Mouse (Mus musculus) right cerebral cortex, postnatal 36 days (tissue): ENCODE results near the gene Arih1.

Source experiments
- DNase-seq, 2 experiments: peaks; one replicate each; pipeline ENCODE4 v3.0.0; 2022; ENCODE audit warnings: low spot score in 2 of 2, mixed read lengths in 1 of 2

Arih1 gene

DNA sequence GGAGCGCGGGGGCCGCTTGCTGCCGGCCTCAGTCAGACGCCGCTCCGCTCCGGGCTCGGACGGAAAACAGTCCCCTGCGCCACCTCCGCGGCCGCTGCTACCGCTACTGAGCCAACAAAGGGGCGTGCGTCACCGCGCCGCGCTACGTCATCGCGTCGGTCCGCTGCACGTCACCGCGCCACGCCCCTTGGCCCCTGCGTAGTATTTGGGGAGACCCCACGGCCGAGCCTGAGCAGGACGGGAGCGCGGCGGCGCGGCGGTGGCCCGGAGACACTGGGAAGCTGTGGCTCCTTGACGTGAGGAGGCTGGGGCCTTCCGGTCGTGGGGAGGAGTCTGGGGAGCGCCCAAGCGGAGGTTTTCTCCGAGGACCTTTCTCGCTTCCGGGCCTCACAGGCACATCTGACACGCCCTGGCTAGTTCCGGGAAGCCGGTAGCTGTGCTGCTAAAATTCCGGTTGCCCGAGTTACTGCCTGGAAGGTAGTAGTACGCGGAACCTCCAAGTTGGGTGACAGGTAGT, at the start of gene Arih1:
Arih1 (minus strand) TSS at position 70 of the 517 bp plus-strand sequence.
- peak; percentile 98 to 99 for DNase-seq

DNA sequence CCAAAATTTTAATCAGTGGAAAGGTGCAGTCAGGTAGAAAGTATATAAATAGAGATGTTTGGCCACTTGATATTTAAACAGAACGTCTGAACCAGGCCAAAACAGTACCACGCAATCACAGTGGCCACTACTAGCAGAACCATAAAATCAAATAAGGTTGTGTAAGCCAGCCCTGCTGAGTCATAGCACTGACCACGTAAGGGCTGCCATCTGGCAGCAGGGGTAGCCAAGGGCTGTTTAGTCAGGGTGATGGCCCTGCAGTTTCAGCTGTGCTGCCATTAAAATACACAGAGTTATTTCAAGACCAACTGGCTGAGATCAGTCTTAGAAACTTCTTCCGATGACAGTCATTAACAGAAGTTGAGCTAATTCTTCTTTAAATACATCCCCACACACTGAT, 47.5 kb upstream of the Arih1 start:
- no peak for DNase-seq

DNA sequence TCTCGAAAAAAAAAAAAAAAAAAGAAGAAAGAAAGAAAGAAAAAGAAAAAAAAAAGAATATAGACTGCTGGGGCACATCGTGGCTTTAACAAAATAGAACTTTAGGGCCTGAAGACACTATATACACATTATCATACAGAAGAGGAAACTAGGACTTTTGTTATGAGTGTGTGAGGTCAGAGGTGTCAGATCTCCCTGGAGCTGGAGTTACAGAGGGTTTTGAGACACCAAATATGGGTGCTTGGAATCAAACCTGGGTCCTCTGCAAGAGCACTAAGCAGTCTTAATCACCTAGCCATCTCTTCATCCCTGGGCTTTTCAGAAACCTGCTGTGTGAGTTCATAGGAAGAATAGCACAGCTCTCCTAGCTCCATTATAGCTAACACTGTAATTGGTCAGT, 47.0 kb upstream of the Arih1 start:
- no peak for DNase-seq

DNA sequence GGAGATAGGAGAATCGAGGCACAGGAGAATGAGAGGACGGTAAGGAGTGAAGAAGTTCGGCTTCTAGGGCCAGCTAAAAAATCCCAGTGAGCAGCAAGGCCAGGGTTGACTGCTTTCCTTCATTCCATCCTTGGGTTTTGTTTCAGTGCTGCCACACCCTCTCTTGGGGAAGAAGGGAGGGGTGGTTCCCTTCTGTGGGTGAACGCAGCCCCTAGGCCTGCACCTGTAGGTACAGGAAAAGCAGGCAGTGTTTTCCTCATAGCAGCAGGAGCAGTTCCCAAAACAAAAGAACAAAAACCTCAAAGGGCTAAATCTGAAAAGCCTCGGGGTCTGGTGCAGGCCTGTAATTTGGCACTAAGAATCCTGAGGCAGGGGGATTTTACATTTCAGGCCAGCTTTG, 45.2 kb upstream of the Arih1 start:
- no peak for DNase-seq

DNA sequence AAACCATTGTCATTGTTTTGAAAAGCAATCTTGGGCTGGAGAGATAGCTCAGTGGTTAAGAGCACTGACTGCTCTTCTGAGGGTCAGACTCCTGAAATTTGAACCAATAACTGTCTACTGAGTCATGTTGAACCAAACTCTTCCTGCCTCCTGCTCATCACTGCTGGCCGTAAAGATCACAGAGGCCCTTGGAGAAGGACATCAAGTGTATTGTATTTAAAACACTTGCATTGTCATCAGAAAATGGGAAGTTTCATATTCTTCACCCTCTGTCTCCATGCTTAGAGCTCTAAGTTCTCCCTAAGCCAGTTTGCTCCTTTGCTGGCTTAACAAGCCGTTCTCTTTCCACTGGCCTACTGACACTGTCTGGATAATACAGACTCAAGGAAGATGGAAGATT, 41.9 kb upstream of the Arih1 start:
- no peak for DNase-seq

DNA sequence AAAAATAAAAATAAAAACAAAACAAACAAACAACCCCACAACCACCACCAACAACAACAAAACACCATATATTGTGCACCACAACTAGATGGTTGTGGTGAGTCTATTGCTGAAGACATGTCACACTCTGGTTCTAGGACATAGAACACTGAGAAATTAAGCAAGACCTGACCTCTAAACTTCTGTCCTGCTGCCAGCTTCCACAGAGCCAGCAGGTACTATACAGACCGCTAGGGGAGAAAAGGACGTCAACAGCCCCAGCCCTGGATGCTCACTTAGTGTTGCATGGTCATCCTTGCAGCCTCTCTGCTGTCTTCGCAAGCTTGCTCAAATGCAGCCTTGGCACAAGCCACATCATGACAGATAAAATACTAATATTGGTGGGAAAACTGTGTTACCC, 41.2 kb upstream of the Arih1 start:
- DNase-seq, result no peak

DNA sequence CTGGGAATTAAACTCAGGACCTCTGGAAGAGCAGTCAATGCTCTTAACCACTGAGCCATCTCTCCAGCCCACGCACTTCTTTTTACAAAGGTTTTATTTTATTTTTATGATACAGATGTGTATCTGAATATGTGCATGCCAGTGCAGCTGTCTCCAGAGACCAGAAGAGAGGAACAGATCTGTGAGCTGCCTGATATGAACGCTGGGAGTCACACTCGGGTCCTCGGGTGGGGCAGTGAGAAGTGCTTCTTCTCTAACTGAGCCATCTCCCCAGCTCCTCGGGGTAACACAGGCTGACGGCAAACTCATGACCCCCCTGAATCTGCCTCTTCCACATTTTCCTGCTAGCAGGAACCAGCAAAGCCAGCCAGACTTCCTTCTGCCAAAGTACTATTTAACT, 40.3 kb upstream of the Arih1 start:
- DNase-seq, result no peak

DNA sequence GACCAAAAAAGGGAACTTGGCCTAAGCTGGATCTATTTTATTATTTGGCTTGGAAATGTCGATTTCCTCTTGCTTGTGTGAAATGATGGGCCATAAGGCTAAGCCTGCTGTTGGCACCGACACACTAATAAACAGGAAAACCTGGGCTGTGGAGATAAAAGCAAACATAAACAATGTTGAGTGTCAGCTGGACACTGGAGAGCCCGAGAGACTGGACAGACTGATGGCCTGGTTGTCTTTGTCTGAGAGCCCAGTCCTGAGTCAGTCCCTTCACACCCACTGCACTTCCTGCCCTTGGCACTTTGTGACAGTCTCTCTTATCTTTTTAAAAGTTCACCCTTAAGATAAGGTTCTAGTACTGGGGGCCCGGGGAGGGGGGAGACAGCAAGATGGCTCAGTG, 36.5 kb upstream of the Arih1 start:
- no peak for DNase-seq

DNA sequence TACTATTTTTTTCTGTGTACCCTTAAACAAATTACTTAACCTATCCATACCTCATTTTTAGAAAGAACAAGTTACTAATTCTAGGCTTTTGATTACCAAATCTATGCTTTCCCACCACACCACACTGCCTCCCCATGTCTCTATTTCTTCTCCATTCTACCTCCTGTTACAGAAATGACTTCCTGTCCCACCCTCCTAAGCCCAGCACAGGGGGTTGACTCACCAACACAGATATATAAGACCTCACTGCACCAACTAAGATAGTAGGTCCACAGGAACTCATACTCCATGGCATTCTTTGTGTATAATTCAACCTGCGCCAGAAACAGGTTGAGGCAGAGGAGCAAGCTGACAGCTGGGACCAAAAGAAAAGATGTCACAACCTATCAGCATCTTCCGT, 33.0 kb upstream of the Arih1 start:
- no peak for DNase-seq

DNA sequence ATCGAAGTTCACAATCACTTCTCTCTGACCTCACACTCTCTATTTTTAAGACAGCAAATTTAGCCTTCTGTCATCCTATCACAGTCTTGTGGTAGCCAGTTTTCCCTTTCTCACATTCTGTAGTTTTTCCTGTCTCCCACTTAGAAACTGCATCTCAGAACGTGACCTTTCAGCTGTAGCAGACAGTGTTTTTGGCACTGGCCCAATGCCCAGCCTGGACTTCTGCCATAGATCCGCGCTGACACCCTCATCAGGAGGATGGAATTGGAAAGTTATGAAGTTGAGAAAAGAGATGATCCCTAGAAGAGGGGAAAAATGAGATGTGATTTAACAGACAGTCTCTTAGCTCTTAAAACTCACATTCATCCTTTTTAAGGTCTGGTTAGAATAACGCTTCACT, 32.6 kb upstream of the Arih1 start:
- peak in 1 of 2 experiments; percentile 34 for DNase-seq

DNA sequence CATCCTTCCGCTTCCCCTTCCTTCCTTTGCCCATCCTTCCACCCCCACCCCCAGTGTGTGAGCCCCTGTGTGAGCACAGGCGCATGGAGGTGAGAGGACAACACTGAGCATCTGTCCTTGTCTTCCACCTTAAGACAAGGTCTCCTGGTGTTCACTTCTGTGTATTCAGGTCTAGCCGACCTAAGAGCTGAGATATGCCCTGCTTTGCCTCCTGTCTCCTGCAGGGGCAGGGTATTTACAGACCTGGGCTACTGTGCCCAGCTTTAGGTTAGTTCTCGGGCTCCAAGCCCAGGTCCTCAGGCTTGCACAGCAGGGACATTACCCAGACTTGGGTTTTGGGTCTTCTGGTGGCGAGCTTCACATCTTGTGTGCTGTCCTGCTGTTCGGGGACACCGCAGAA, 30.7 kb upstream of the Arih1 start:
- DNase-seq, result no peak

DNA sequence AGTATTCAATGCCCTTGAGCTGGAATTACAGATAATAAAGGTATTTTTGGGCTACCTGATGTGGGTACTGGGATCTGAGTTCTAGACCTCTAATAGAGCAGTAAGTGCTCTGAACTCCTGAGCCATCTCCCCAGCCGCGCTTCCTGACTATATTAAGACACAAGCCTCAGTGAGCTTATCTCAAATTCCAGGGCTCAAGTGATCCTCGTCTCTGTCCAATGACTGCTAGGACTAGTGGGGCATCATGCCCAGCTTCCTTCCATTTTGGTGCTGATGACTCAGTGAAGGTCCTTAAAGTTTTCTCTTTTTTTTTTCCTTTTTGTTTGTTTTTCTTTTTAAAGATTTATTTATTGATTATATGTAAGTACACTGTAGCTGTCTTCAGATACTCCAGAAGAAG, 28.7 kb upstream of the Arih1 start:
- no peak for DNase-seq

DNA sequence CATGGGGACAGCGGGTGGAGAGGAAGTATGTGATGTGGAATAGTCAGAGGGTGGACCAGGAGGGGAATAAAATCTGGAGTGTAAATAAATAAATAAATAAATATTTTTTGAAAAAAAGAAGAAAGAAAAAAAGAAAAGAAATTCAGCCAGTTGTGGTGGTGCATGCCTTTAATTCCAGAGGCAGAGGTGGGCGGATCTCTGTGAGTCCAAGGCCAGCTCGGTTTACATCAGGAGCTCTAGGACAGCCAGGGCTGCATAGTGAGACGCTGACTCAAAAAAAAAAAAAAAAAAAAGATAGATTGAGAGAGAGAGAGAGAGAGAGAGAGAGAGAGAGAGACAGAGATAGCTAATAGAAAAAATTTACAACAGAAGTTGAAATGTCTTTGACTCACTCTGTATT, 26.0 kb upstream of the Arih1 start:
- no peak for DNase-seq

DNA sequence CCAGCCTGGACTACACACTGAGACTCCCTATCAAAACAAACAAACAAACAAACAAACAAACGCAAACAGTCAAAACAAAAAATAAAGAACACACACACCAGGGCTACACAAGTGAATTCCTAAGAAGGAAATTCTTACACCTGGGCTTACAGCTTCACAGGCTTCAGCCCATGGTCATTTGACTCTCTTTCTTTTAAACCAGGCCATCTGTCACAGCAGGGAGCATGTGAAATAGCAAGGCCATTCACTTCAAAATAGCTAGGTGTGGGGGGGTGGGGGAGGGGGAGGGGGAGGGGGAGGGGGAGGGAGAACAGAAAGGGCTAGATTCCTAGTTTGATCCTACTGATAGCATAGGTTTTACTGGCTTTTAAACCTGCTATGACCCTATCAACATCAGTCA, 21.7 kb upstream of the Arih1 start:
- DNase-seq, result no peak

DNA sequence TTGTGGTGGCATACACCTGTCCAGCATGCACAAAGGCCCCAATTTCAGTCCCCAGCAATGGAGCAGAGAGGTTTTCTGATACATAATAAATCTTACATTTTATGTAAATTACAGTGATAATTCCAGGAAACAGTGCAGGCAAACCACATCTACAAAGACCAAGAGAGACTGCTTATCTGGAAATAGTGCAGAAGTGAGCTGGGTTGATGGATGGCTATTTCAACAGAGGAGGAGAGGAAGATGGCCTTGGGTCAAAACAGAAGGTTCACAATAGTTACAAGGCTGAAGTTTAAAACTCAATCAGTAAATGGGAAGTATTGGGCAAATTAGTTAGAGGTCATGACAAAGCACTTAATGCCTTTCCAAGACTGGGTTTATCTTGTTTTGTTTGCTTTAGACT, 913 bp upstream of the Arih1 start:
- DNase-seq, result no peak

DNA sequence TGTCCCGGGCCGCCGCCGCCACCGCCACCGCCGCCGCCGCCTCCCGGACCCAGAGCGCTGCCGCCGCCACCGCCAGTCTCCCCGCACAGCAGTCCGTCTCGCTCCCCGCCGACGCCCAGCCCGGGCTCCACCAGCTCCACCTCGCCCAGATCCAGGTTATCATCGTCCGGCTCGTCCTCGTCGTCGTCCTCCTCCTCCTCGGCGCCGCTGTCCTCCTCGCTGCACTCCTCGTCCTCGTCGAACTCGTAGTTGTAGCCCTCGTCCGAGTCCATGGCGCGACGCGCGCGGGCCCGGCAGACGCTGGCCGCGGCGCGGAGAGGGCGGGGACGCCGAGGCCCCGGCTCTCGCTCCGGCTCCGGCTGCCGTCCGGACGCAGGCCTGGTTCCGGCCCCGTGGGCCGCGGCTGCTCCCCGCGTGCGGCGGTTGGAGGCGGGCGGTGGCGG, 321 bp downstream of the Arih1 start:
- DNase-seq, result no peak

DNA sequence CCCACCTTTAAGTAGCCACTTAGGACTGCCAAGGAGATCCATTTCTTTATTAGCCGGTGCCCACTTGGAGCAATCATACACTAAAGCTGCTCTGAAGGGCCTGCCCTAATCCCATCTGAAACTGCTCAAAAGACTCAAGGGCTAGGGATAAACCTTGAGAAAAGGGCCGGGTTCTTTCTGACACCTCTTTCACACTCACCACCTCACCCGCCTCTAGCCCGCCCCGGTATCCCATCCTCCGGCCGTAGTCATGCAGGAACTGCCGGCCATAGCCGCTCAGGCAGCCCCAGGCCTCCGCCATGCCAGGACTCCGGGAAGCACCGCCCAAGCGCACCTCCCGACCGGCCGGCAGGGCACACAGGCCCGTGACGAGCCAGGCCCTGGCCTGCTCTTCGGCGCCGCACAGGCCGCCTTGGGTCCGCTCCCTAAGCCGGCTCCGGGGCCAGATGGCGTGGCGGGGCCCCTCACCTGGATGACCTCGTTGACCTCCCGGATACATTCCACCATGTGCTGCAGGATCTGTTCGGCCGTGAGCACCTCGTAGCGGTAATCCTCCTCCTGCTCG, 825 bp downstream of the Arih1 start:
- DNase-seq, result peak; percentile 18 to 19

DNA sequence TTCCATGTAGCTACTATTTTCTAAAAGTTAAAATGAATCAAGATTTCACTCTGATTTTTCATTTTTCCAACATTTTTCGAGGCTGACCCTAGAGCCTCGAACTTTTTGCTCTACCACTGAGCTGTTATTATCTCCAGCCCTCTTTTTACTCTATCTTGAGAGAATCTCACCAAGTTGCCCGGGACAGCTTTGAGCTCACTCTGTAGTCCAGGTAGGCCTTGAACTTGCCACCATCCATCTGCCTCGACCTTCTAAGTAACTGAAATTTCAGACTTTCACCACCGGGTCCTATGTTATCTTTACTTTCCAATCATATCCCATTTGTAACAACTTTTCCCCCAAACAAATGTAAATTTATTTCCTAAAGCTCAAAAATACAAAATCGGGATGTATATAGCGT, 1.7 kb downstream of the Arih1 start:
- DNase-seq, result no peak

DNA sequence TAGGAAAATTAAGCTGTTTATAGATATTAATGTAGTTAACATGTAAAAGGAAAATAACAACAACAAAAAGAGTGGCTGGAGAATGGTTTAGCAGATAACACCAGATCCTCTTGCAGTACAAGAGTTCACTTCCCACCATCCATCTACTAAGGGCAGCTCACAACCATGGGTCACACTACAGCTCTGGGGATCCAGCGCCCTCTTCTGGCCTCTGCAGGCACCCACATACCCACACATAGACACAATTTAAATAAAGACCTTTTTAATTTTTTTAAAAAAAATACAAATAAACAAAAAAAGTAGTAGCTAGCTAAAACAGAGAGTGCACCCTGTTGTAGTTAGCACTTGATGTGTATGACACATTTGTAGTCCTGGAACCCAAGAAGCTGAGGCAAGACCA, 4.0 kb downstream of the Arih1 start:
- no peak for DNase-seq

DNA sequence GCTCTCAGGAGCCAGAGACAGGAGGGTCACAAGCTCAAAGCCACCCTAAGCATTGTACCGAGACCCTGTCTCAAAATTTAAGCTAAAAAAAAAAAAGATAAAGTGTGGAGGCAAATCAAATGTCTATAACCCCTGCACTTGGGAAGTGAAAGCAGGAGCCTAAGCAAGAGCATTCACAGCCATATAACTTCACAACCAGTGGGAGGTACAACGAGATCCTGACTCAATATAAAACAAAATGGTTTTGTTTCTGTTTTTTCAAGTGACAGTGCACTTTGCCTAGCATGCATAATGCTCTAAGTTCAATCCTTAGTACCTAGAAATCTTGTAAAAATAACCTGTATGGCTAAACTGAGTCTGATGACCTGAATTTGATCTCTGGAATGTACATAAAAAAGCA, 9.8 kb downstream of the Arih1 start:
- no peak for DNase-seq

DNA sequence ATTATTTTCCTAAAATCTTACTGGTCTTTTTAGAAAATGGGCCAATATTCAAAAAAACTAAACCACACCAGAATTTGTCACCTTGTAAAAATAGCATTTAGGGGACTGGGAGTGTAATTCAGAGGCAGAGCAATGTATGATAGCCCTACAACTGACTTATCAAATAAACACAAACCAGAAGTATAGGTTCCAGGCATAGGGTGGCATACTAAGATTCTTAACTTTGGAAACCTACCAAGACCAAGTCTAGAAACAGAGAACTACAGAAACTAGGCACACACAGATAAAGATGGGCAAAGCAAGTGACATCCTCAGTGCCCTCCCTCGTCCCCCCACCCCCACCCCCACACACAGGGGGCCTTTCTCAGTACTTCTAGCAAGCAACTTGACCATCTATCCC, 11.6 kb downstream of the Arih1 start:
- DNase-seq, result no peak

DNA sequence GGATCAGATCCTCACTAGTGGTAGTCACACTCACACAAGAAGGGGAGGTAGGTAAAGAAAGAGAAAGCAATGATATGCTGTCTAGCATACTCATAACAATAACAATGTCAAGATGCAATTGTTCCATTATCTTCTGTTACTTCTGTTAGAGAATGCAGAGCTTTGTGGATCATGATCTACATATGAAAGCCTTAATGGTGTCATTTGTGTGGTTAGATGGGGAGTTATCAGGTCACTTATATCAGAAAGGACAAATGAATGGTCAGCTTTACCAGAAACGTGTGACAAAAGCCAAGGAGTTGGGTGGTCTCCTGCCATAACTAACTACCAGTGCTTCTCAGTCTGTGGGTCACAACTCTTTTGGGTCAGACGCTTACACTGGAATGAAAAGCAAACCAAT, 13.2 kb downstream of the Arih1 start:
- no peak for DNase-seq

DNA sequence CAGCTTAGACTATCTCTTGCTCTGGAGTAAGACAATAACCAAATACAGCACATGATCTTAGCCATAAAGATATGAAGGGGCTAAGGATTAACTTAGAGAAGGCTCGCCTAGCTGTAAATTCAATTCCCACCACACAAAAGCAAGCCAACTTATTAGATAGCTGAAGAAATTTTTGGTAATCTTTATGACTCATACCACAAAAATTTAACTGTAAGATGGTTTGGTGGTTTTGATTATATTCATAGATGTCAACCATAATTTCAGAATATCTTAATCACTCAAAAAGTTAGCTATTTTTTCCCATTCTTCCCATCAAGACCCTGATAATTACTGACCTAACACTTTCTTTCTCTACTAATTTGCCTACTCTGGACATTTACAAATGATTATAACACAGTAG, 17.0 kb downstream of the Arih1 start:
- no peak for DNase-seq

DNA sequence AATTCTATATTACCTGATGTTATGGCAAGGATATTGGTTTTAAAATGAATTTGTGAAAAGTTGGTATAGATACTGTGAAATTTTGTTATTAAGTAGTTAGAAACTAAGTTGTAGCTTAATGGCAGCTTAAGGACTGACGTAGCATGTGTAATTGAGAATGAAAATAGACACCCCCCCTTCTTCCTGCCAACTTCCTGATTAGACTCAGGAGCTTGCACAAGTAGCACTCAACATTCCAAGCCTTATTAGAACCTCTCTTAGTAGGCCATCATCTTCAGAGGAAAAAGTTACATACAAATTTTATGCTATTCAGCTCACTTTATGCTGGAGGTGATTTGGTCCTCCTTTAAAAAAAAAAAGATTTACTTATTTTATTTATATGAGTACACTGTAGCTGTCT, 22.1 kb downstream of the Arih1 start:
- no peak for DNase-seq
